Mouse (Mus musculus): ENCODE results near the gene Fbn1. TPM values are rescaled to one million over a fixed set of nuclear protein-coding genes. Genes with fewer than 3 reads are reported as not detected.

Fbn1 gene
- polyA plus RNA-seq, 1 experiment from 2014 or later, result 16.8 TPM

GRCm38 (mm10) chr2:125494291-125494690, 13.5 kb downstream of the Fbn1 start:
- no peak overlapping the region for H3K4me3 ChIP-seq
- H3K36me3 ChIP-seq, result peaks cover 30% of the 10 kb centered on the region
- peak; percentile 55 for DNase-seq (ENCODE audit: low spot score)
- H3K9me3 ChIP-seq, result no peaks in the 10 kb centered on the region
- H3K4me1 ChIP-seq, result peaks cover 16% of the 10 kb centered on the region; the same call in 1 of the 2 replicates
- 91% methylated on average over 2 of the region's 2 CpGs for WGBS
- H3K27me3 ChIP-seq (ENCODE audit: insufficient read depth, poor library complexity, severe bottlenecking), result no peaks in the 10 kb centered on the region
- no peak overlapping the region for H3K27ac ChIP-seq

DNA sequence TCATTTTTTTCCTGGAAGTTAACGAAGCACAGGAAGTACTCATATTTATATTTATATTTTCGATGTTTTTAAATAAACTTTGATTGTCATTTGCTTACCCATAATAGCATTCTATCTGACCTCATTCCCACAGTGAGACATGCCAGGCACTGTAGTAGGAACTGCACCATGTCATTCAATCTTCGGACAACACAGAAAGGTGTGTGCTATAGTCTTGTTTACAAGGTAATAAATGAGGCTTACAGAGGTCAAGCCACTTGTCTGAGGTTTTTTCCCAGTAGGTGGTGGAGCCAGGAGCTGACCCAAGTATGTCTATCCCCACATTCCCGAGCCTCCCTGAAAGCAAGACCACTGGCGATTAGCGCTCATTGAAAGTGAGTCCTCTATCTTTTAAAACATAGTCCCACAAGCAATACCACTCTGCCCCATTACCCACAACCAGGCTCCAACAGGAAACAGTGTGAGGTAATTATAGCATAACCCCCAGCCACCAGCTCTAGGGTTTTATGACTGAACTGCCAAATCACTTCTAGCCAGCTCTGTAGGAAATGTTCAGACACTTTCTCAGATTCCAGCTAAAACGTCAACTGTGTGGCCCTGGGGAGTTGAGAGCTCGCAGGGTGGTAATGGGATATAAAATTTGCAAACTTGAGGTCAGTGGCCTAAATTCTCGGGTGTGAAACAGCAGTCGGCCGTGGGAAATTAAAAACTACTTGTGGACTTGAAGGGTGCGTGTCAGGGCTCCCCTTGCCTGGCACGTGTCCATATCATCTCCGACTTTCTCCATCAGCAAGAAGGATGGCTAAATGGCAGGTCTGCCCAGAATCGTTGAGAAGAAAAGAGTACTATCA, 15.5 kb downstream of the Fbn1 start:
- no peaks in the 10 kb centered on the region for H3K27me3 ChIP-seq (ENCODE audit: insufficient read depth, poor library complexity, severe bottlenecking)
- peaks cover 18% of the 10 kb centered on the region; the same call in 1 of the 2 replicates for H3K4me1 ChIP-seq
- H3K9me3 ChIP-seq, result no peaks in the 10 kb centered on the region
- DNase-seq (ENCODE audit: low spot score), result no peak
- H3K36me3 ChIP-seq, result peaks cover 26% of the 10 kb centered on the region
- 66% methylated on average over 15 of the region's 15 CpGs for WGBS
- no peak overlapping the region for H3K4me3 ChIP-seq
- no peak overlapping the region for H3K27ac ChIP-seq

DNA sequence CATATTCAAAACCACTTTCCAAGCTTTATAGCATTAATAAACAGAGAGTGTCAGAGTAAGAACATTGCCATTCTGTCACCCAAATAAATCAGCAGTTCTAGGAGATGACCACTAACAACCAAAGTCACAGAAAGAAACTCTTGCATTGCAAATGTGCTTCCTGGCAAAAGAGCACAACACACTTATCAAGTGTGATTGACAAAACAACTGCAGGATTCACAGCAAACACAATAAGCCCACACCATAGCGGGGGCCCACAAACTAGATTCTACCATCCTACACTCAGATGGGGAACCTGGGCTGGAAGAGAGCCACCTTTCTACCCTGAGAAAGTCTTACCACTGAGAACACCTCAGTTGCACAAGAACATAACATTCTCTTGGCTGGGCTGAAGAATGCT, 17.8 kb downstream of the Fbn1 start:
- H3K36me3 ChIP-seq, result peaks cover 15% of the 10 kb centered on the region; the same call in 1 of the 2 replicates
- no peaks in the 10 kb centered on the region for H3K9me3 ChIP-seq
- peaks cover 16% of the 10 kb centered on the region; the same call in 1 of the 2 replicates for H3K4me1 ChIP-seq
- no peak overlapping the region for H3K27ac ChIP-seq
- WGBS, result 93% methylated on average over 1 of the region's 1 CpGs
- no peak overlapping the region for H3K4me3 ChIP-seq
- H3K27me3 ChIP-seq (ENCODE audit: insufficient read depth, poor library complexity, severe bottlenecking), result no peaks in the 10 kb centered on the region
- DNase-seq (ENCODE audit: low spot score), result peak; percentile 51

DNA sequence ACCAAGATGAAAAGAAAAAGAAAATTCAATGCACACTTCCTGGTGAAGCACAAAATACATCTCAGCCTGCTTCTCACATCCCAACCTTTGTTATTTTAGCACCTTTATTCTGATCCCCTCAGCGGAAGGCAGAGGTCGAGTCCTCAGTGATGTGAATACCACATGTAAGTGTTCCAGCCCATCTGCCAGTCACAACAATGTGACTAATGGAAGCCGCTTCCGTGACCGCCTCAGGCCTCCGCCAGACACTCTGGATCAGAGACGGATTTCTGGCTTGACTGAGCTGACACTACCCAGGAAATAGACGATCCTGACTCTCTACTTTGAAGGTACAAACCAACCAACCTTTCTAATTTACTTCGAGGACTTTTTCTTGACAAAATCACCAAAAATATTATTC, 22.9 kb downstream of the Fbn1 start:
- no peaks in the 10 kb centered on the region for H3K27me3 ChIP-seq (ENCODE audit: insufficient read depth, poor library complexity, severe bottlenecking)
- no peak overlapping the region for H3K27ac ChIP-seq
- H3K9me3 ChIP-seq, result no peaks in the 10 kb centered on the region
- DNase-seq (ENCODE audit: low spot score), result peak; percentile 60
- H3K36me3 ChIP-seq, result no peaks in the 10 kb centered on the region
- H3K4me3 ChIP-seq, result no peak overlapping the region
- 74% methylated on average over 9 of the region's 9 CpGs for WGBS
- H3K4me1 ChIP-seq, result peaks cover 10% of the 10 kb centered on the region

- Histone ChIP-seq H3K27me3 (ENCODE audit: insufficient read depth, poor library complexity, severe bottlenecking) (no peaks in the 10 kb centered on the region), H3K9me3 (no peaks in the 10 kb centered on the region), H3K27ac (no peak overlapping the region), H3K4me3 (no peak overlapping the region), H3K4me1 (peaks cover 12% of the 10 kb centered on the region), H3K36me3 (no peaks in the 10 kb centered on the region)
- no peak for DNase-seq (ENCODE audit: low spot score)
These were observed 23.6 kb downstream of the Fbn1 start for GRCm38 (mm10) chr2:125484164-125484563.

DNA sequence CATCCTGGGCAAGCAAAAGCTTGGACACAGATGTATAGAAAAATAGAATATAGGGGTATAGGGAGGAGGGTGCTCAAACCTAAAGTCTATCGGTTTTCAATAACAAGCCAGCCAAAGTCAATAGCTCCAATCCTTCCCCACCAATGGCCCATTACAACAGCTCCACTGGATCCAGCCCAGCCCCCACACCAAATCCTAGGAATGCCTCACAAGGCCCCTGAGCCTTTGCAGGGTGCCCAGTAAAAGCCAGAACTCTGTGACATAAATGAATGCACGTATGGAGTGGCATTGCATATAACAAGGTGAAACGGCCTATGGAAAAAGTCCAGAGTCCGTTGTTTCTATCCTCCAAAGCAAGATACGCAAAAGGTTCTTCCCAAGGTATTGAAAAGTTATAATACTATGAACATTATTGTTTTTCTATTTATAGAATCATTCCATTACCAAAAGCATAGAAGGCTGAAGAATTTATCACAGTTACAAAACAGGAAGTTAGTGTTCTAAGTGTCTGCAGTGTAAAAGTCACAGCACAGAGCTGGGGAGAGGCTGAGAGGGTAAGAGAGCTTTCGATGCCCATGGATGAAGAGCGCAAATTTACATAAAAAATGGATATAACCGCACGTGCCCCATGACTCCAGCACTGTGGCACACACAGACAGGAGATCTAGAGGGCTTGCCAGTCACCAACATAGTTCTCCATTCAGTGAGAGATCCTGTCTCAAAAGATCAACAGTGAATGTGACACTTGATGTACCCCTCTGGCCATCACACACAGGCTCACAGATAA, 26.1 kb downstream of the Fbn1 start:
- no peak overlapping the region for H3K4me3 ChIP-seq
- 88% methylated on average over 9 of the region's 9 CpGs for WGBS
- no peaks in the 10 kb centered on the region for H3K9me3 ChIP-seq
- DNase-seq (ENCODE audit: low spot score), result peak; percentile 64
- H3K4me1 ChIP-seq, result peaks cover 7% of the 10 kb centered on the region
- 0 out of 2 replicates have a peak, but pooled peaks cover 9% of the 10 kb centered on the region for H3K36me3 ChIP-seq
- H3K27me3 ChIP-seq (ENCODE audit: insufficient read depth, poor library complexity, severe bottlenecking), result no peaks in the 10 kb centered on the region
- no peak overlapping the region for H3K27ac ChIP-seq

- H3K27ac ChIP-seq, result no peak overlapping the region
- no peaks in the 10 kb centered on the region for H3K27me3 ChIP-seq (ENCODE audit: insufficient read depth, poor library complexity, severe bottlenecking)
- H3K4me3 ChIP-seq, result no peak overlapping the region
- no peaks in the 10 kb centered on the region for H3K9me3 ChIP-seq
- WGBS, result 84% methylated on average over 4 of the region's 4 CpGs
- H3K4me1 ChIP-seq, result peaks cover 10% of the 10 kb centered on the region
- no peak for DNase-seq (ENCODE audit: low spot score)
- H3K36me3 ChIP-seq, result 0 out of 2 replicates have a peak, but pooled peaks cover 9% of the 10 kb centered on the region
These were observed 26.7 kb downstream of the Fbn1 start for GRCm38 (mm10) chr2:125481116-125481515.

DNA sequence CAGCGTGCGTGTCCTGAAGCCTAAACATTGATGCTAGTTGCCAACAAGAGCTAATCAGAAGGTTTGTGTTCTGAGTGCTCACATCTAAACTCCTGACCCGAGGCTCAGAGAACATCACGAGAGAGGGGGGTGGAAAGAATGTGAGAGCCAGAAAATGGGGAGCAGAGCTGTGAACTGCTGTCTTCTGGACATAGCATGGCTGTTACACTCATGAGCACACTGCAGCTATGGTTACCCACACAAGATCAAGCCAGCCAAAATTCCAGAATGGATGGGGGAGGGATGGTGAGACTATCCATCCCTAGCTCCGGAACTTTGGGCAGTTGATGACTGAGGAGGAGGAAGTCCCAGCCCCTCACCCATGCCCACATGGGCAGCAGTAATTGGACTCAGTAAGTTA, 27.7 kb downstream of the Fbn1 start:
- DNase-seq (ENCODE audit: low spot score), result peak; percentile 58
- peaks cover 19% of the 10 kb centered on the region for H3K4me1 ChIP-seq
- H3K4me3 ChIP-seq, result no peak overlapping the region
- no peaks in the 10 kb centered on the region for H3K9me3 ChIP-seq
- no peaks in the 10 kb centered on the region for H3K27me3 ChIP-seq (ENCODE audit: insufficient read depth, poor library complexity, severe bottlenecking)
- 66% methylated on average over 5 of the region's 5 CpGs for WGBS
- no peak overlapping the region for H3K27ac ChIP-seq
- 0 out of 2 replicates have a peak, but pooled peaks cover 9% of the 10 kb centered on the region for H3K36me3 ChIP-seq

DNA sequence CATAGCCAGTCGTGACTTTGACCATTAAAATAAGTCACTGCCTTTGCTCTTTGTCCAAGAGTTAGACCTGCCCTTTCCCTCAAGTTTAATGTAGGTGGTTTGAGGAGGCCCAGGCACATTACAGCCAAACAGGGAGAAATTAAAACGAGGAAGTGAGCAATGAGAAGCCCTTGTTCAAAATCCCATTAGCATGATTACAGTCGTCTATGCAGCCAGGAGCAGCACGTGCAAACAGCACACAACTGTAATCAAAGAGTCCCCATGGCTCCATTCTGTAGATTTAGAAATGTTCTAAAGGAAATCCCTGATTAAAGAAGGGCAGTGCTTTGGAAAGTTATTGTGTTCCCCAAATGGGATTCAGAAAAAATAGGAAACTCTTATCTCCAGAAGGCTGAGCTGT, 29.1 kb downstream of the Fbn1 start:
- H3K27ac ChIP-seq, result no peak overlapping the region
- H3K9me3 ChIP-seq, result no peaks in the 10 kb centered on the region
- WGBS, result 63% methylated on average over 4 of the region's 4 CpGs
- peaks cover 24% of the 10 kb centered on the region for H3K4me1 ChIP-seq
- 0 out of 2 replicates have a peak, but pooled peaks cover 12% of the 10 kb centered on the region for H3K36me3 ChIP-seq
- no peak overlapping the region for H3K4me3 ChIP-seq
- no peaks in the 10 kb centered on the region for H3K27me3 ChIP-seq (ENCODE audit: insufficient read depth, poor library complexity, severe bottlenecking)
- no peak for DNase-seq (ENCODE audit: low spot score)

- peaks cover 35% of the 10 kb centered on the region for H3K4me1 ChIP-seq
These were observed 30.4 kb downstream of the Fbn1 start for GRCm38 (mm10) chr2:125477367-125477766.

GRCm38 (mm10) chr2:125476231-125476630, 31.6 kb downstream of the Fbn1 start:
- Histone ChIP-seq H3K36me3 (0 out of 2 replicates have a peak, but pooled peaks cover 15% of the 10 kb centered on the region), H3K4me1 (peaks cover 35% of the 10 kb centered on the region), H3K4me3 (no peak overlapping the region), H3K9me3 (no peaks in the 10 kb centered on the region), H3K27me3 (ENCODE audit: insufficient read depth, poor library complexity, severe bottlenecking) (no peaks in the 10 kb centered on the region), H3K27ac (no peak overlapping the region)
- WGBS, result 66% methylated on average over 3 of the region's 3 CpGs
- no peak for DNase-seq (ENCODE audit: low spot score)

More at GRCm38 (mm10) chr2:125477367-125477766, 30.4 kb downstream of the Fbn1 start:
- H3K4me3 ChIP-seq, result no peak overlapping the region
- no peak overlapping the region for H3K27ac ChIP-seq
- peak; percentile 60 for DNase-seq (ENCODE audit: low spot score)
- WGBS, result 60% methylated on average over 3 of the region's 3 CpGs
- H3K27me3 ChIP-seq (ENCODE audit: insufficient read depth, poor library complexity, severe bottlenecking), result no peaks in the 10 kb centered on the region
- H3K36me3 ChIP-seq, result 0 out of 2 replicates have a peak, but pooled peaks cover 13% of the 10 kb centered on the region
- no peaks in the 10 kb centered on the region for H3K9me3 ChIP-seq

DNA sequence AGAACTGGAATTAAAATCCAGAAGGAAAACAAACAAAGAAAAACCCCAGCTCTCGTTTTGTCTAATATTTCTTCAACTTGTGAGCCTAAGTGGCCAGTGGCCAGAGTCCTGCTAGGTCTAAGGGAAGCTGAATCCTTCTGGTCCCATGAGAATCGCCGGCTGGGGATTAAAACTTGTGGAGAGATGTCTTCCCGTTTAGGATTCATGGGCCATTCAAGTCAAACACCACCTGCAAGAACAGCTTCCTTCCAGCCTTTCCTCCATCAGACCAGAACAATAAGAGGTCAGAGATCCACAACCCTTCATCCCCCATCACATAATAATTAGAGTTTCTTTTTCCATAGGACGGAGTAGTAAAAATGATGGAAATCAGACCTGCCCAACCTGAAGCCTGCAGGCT, 33.1 kb downstream of the Fbn1 start:
- Histone ChIP-seq H3K36me3 (0 out of 2 replicates have a peak, but pooled peaks cover 15% of the 10 kb centered on the region), H3K27me3 (ENCODE audit: insufficient read depth, poor library complexity, severe bottlenecking) (no peaks in the 10 kb centered on the region), H3K27ac (no peak overlapping the region), H3K9me3 (no peaks in the 10 kb centered on the region), H3K4me1 (peaks cover 35% of the 10 kb centered on the region), H3K4me3 (no peak overlapping the region)
- no peak for DNase-seq (ENCODE audit: low spot score)
- WGBS, result 76% methylated on average over 5 of the region's 5 CpGs

GRCm38 (mm10) chr2:125473228-125473627, 34.6 kb downstream of the Fbn1 start:
- DNase-seq (ENCODE audit: low spot score), result no peak
- peaks cover 40% of the 10 kb centered on the region for H3K4me1 ChIP-seq
- H3K27me3 ChIP-seq (ENCODE audit: insufficient read depth, poor library complexity, severe bottlenecking), result no peaks in the 10 kb centered on the region
- no peak overlapping the region for H3K4me3 ChIP-seq
- no peaks in the 10 kb centered on the region for H3K9me3 ChIP-seq
- 0 out of 2 replicates have a peak overlapping the region, but pooled peaks have one; percentile 44 for H3K27ac ChIP-seq
- peaks cover 13% of the 10 kb centered on the region; the same call in 1 of the 2 replicates for H3K36me3 ChIP-seq
- 26% methylated on average over 2 of the region's 2 CpGs for WGBS
